Mouse (Mus musculus) heart, adult 18-20 months (tissue): ENCODE measurements around the gene Zbtb40. TPM values are rescaled to one million over a fixed set of nuclear protein-coding genes. Genes with fewer than 3 reads are reported as not detected.

ENCODE experiments used
- DNase-seq, 2 experiments: peaks; one replicate each; pipeline ENCODE4 v3.0.0; 2021 to 2022; ENCODE audit warnings: mixed read lengths in 1 of 2
- total RNA-seq, 2 experiments: library from RNA; stranded (reverse); gene quantifications; 2 replicates each; pipeline ENCODE4 v1.2.3; 2021

The Zbtb40 gene
- total RNA-seq, 2 experiments from 2014 or later: 6.9 to 7.4 TPM

DNA sequence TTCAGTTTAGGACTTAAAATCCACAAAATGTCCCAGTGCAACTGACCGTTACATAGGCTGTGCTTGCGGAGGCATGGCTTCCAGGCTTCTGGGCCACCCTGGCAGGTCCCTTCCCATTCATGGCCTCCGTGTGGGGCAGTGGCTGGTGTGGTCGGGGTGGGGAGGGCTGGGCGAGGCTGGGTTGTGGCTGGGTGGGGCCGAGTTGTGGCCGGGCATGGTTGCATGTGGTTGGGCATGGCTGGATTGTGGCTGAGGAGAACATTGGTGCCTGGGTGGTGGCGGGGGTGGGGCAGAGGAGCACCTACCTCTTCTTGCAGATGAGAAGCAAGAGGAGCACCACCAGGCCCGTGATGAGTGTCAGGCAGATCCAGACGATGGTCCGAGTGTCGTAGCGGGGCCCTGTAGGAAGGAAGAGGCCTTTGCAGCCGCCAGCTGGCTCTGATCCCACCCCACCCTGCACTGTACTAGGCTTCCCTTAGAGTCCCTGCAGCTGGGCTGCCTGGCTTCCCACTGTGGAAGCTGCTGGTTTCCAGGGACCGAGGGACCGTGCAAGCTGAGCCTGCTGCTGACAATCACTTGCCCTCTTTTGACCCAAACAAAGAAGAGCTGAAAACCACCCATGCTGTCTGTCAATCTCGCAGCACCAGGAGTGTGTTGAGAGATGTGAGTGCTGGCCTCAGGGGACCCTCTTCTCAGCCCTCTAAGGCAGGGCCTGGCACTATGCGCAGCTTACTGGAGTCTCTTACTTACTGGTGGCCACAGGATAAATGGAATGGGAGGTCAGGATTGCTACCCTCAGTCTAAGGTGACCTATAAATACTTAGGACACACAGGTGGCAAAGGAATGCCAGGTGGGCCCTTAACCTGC is 113.6 kb downstream of the Zbtb40 start:
- DNase-seq: no peak

GRCm38 (mm10) chr4:136930474-136930873 is 118.1 kb downstream of the Zbtb40 start:
- DNase-seq: no peak

Other genes starting within 250 kb of the Zbtb40 start
- gene Ephb2, start 212.8 kb downstream of the Zbtb40 start, total RNA-seq: under 1 TPM; 0.89 to 0.90 TPM
- 10 to 100 TPM; 42.6 to 54.2 TPM for gene C1qb, start 162.6 kb downstream of the Zbtb40 start, total RNA-seq
- 10 to 100 TPM; 36.9 to 41.6 TPM for gene C1qc, start 155.7 kb downstream of the Zbtb40 start, total RNA-seq
- gene C1qa, start 150.0 kb downstream of the Zbtb40 start, total RNA-seq: 10 to 100 TPM; 44.4 to 55.2 TPM
- gene Epha8, start 92.0 kb downstream of the Zbtb40 start, total RNA-seq: under 1 TPM in 1 of 2 experiments, not detected in 1; 0.07 TPM
- under 1 TPM; 0.28 to 0.32 TPM for gene Wnt4, start 228.7 kb upstream of the Zbtb40 start, total RNA-seq